ENCODE assay signal across 12 mouse cellular contexts in genomic region chr1:38165696-38166095, GRCm38 (mm10).
"Had no signal": no experiment of that assay in that cellular context is flagged by ENCODE, and none has a peak within 500 bp of the region (broad histone marks: within the 10 kb centered on the region; RNA-seq: fewer than 3 reads in every experiment).

No protein-coding gene starts in this region.

- H3K27me3 ChIP-seq: limb, embryonic 15.5 days; liver, embryonic 12.5 days; lung, embryonic 15.5 days; midbrain, embryonic 12.5 days; neural tube, embryonic 15.5 days had no signal

- H3K4me2 ChIP-seq: limb, embryonic 15.5 days; liver, embryonic 12.5 days; lung, embryonic 15.5 days; midbrain, embryonic 12.5 days; neural tube, embryonic 15.5 days had no signal

- H3K9ac ChIP-seq: limb, embryonic 15.5 days; liver, embryonic 12.5 days; lung, embryonic 15.5 days; midbrain, embryonic 12.5 days; neural tube, embryonic 15.5 days had no signal

- DNase-seq: kidney, adult 11 months; kidney, adult 9 months; kidney, postnatal 10 days; kidney, postnatal 4 days; thymus, postnatal 4 days had no signal

- H3K9me3 ChIP-seq: limb, embryonic 15.5 days; liver, embryonic 12.5 days; lung, embryonic 15.5 days; midbrain, embryonic 12.5 days; neural tube, embryonic 15.5 days had no signal

- H3K4me1 ChIP-seq: limb, embryonic 15.5 days; liver, embryonic 12.5 days; lung, embryonic 15.5 days; midbrain, embryonic 12.5 days had no signal

- H3K4me3 ChIP-seq: layer of hippocampus, adult 2 months; limb, embryonic 15.5 days; liver, embryonic 12.5 days; lung, embryonic 15.5 days; midbrain, embryonic 12.5 days; myocyte; neural tube, embryonic 15.5 days had no signal

- ATAC-seq: liver, embryonic 12.5 days had no signal

- H3K36me3 ChIP-seq: limb, embryonic 15.5 days; liver, embryonic 12.5 days; lung, embryonic 15.5 days; midbrain, embryonic 12.5 days; neural tube, embryonic 15.5 days had no signal

- H3K27ac ChIP-seq: layer of hippocampus, adult 2 months; limb, embryonic 15.5 days; liver, embryonic 12.5 days; lung, embryonic 15.5 days; midbrain, embryonic 12.5 days; neural tube, embryonic 15.5 days had no signal
